Mouse (Mus musculus): ENCODE results near the gene Aebp2. TPM values are rescaled to one million over a fixed set of nuclear protein-coding genes. Genes with fewer than 3 reads are reported as not detected.

Aebp2 gene
- total RNA-seq, 2 experiments from 2014 or later, result 65.3 to 66.5 TPM

- DNase-seq (ENCODE audit: low spot score in 2 of 2), result no peak
- intact Hi-C loops (cut with DNase I), result no loop called here
Measured at GRCm38 (mm10) chr6:140680713-140681112, 58.2 kb downstream of the Aebp2 start.

- intact Hi-C loops (cut with DNase I), result no loop called here
- no peak for DNase-seq (ENCODE audit: low spot score in 2 of 2)
Measured at GRCm38 (mm10) chr6:140682829-140683228, 60.4 kb downstream of the Aebp2 start.

GRCm38 (mm10) chr6:140684403-140684802 is 61.9 kb downstream of the Aebp2 start:
- intact Hi-C loops (cut with DNase I), result no loop called here
- DNase-seq (ENCODE audit: low spot score in 2 of 2), result no peak

DNA sequence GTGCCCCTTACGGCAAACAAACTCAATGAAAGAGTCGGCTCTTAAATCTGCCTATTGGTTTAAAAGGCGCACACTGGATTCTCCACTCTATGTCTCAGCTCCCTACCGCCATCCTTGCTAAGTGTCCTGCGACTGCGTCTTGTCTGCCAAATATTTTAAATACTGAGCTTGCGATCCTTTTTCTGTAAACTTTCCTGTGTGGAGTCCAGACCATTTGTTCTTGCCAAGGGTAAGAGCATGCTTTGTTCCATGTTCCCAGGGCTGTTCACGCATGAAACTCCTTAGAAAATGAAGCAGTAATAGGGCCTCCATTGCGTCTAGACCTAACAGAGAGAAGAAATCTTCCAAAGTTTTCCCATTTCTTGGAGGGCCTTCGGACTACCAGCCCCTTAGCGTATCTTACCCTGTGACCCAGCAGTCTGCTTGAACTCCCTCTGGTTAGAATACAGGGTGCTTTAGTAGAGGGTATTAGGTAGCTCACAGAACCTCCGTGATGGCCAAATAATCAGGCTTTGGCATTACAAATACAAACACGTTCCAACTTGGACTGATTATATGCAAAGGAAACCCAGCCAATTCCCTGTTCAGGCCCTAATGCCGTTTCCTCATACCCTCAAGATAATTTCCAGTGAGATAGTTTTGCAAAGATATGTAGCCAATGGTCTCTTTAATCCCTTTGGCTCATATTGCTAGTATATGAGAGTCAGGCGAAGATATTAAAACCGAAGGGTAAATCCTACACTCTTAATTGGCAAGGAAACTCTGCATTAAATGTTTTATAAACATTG is 67.3 kb downstream of the Aebp2 start:
- DNase-seq (ENCODE audit: low spot score in 2 of 2), result no peak
- intact Hi-C loops (cut with DNase I), result no loop called here

DNA sequence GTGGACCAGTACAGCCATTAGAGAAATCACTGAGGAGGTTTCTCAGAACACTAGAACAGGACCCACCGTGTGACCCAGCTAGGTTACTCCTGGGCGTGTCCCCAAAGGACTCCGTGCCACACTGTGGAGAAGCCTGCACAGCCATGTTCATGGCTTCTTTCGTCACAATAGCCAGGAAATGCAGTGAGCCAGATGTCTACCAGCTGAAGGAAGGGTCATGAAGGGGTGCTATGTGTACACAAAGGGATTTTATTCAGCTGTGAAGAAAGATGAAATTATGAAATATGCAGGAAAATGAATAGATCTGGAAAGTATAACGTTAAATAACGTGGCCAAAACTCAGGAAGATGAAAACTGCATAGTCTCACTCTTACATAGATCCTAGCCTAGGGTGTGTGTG is 69.7 kb downstream of the Aebp2 start:
- DNase-seq (ENCODE audit: low spot score in 2 of 2), result no peak
- intact Hi-C loops (cut with DNase I), result no loop called here

DNA sequence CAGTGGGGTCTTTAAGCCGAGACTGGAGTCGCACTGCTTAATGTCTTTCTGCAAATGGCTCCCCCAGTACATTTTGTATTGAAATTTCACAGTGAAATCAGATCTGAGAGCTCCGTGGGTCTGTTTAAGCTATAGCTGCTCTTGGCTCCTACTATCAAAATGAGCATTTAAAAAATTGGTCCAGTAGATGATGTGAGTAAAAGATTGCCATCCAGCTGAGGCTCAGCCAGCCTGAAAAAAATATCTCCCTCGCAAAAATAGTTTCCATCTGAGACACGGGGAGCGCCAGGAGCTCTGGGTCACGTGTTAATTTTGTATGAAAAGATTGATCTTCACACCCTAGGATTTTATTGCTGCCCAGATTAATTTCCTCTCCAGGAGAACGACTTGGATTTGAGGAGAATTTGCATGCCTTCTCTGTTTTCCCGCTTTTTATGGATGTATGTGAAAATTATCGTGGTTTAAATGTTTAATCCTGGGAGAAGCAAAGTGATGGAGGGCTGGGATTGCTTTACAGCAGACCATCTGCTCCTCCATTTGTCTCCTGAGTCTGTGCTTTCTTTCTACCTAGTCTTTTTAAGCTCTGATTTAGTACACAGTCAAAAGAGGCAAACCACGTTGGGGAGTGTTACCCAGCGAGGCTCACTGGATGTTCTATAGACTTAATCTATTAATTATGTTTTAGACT is 73.9 kb downstream of the Aebp2 start:
- intact Hi-C loops (cut with DNase I), result no loop called here

GRCm38 (mm10) chr6:140697994-140698393 is 75.5 kb downstream of the Aebp2 start:
- DNase-seq (ENCODE audit: low spot score in 2 of 2), result peak; percentile 31 to 72
- intact Hi-C loops (cut with DNase I), result no loop called here

More for the DNA sequence above, 73.9 kb downstream of the Aebp2 start:
- peak in 1 of 2 experiments; percentile 31 for DNase-seq (ENCODE audit: low spot score in 2 of 2)

DNA sequence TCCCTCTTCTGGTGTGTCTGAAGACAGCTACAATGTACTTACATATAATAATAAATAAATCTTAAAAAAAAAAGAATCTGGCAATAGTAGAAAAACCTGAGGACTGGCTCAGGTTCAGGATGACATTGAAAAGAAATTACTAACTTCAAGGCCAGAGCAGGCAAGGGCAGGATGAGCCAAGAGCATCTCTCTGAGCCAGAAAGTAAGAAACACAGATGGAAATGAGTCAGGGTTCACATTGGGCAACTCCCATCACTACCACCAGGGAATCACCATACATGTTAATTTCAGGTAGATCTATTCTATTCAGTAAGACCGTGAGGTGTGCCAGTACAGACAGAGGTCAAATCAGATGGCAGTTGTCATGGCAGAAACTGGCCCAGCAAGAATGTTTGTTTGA is 76.1 kb downstream of the Aebp2 start:
- DNase-seq (ENCODE audit: low spot score in 2 of 2), result no peak
- intact Hi-C loops (cut with DNase I), result no loop called here

- intact Hi-C loops (cut with DNase I), result loop anchor here (5.0 kb wide), 1 partner anchor 1104 kb away; no protein-coding TSS in a partner anchor
- no peak for DNase-seq (ENCODE audit: low spot score in 2 of 2)
Measured at GRCm38 (mm10) chr6:140701259-140701658, 78.8 kb downstream of the Aebp2 start.

- intact Hi-C loops (cut with DNase I), result no loop called here
- DNase-seq (ENCODE audit: low spot score in 2 of 2), result no peak
Measured at GRCm38 (mm10) chr6:140705132-140705531, 82.7 kb downstream of the Aebp2 start.

- intact Hi-C loops (cut with DNase I), result no loop called here
- DNase-seq (ENCODE audit: low spot score in 2 of 2), result no peak
Measured at GRCm38 (mm10) chr6:140706056-140706455, 83.6 kb downstream of the Aebp2 start.

GRCm38 (mm10) chr6:140708059-140708458 is 85.6 kb downstream of the Aebp2 start:
- intact Hi-C loops (cut with DNase I), result no loop called here
- no peak for DNase-seq (ENCODE audit: low spot score in 2 of 2)

DNA sequence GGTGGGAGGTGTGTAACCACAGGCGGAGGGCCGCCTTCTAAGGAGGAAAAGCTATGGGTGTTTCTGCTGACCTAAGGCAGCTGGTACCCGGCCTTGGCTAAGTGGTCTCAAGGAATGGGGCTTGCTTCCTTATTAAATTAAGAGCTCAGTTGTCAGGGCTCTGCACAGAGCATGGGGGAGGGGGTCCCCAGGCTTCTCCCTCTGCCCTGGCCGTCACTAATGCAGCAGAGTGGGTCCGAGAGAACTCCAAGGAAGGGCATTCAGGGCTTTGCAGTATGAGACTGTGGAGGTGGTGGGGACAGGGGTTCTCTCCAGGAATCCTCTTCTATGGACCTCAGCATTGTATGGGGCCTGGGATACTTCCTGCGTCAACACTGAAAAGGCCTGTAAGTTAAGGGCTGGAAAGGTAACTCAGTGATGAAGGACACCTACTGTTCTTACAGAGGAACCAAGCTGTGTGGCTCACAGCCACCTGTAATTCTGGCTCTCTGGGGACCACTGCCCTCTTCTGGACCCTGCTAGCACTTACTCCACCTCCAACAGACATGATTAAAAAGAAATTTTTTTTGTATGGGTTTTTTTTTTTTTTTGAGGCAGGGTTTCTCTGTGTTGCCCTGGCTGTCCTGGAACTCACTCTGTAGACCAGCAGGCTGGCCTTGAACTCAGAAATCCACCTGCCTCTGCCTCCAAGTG is 87.1 kb downstream of the Aebp2 start:
- intact Hi-C loops (cut with DNase I), result loop anchor here (5.0 kb wide), 1 partner anchor 62 kb away; no protein-coding TSS in a partner anchor
- DNase-seq (ENCODE audit: low spot score in 2 of 2), result no peak

DNA sequence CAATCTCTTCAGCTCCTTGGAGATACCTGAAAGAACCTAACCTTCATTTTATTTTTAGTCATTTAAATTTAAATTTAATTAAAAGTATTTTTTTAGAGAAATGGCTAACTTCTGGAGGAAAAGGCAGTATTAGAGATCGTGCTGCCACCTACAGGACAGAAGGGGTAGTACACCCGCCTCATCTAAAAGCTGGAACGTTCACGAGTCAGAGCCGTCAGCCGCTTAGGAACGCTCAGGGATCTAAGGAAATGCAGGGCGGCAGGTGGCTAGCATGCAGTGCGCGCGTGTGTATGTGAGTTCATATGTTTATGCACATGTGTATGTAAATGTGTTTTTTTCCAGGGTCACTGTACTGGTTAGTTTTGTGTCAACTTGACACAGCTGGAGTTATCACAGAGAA is 90.3 kb downstream of the Aebp2 start:
- intact Hi-C loops (cut with DNase I), result loop anchor here (5.0 kb wide), 1 partner anchor 65 kb away; no protein-coding TSS in a partner anchor
- peak; percentile 72 to 75 for DNase-seq (ENCODE audit: low spot score in 2 of 2)

DNA sequence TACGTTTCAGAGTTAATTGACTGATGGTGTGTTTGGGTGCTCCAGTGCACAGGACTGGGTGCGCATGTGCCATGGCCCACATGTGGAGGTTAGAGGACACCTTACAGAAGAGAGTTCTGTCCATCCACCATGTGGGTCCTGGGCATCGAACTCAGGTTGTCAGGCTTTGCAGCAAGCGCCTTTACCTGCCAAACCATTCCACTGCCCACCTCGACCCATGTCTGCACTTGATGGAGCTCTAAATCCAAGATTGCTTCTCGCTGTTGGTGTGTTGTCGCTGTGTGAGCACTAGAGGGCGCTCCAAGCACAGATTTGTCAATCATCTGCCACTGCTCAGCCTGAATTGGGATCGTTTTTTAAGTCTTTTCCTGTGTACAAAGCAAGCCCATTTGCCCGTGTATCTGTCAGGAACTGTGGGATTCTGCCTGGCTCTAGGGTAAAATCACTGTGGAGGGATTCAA is 92.5 kb downstream of the Aebp2 start:
- intact Hi-C loops (cut with DNase I), result loop anchor here (5.0 kb wide), 3 partner anchors 68 to 857 kb away; no protein-coding TSS in a partner anchor
- peak; percentile 71 to 79 for DNase-seq (ENCODE audit: low spot score in 2 of 2)

- intact Hi-C loops (cut with DNase I), result no loop called here
- DNase-seq (ENCODE audit: low spot score in 2 of 2), result no peak
Measured at GRCm38 (mm10) chr6:140722058-140722457, 99.6 kb downstream of the Aebp2 start.

Data from left cerebral cortex, postnatal 25 days (tissue).